Mouse (Mus musculus) urinary bladder, postnatal 36 days (tissue): ENCODE measurements around the gene Ugt2b5.
"Not testable (repeated sequence)": the region's sequence is repeated elsewhere in the genome, so short reads cannot be mapped to it uniquely, and the experiment has no call there.

ENCODE experiments used
- DNase-seq, 2 experiments: peaks; one replicate each; pipeline ENCODE4 v3.0.0; 2022; ENCODE audit warnings: low spot score in 2 of 2, mixed read lengths in 1 of 2

Ugt2b5 gene

GRCm38 (mm10) chr5:87140196-87140595, at the start of gene Ugt2b5:
TSS of gene Ugt2b5 (minus strand) at chr5:87140318.
- DNase-seq, result not testable (repeated sequence)

GRCm38 (mm10) chr5:87175780-87176179, 35.7 kb upstream of the Ugt2b5 start:
- not testable (repeated sequence) for DNase-seq

- no peak for DNase-seq
Observed at GRCm38 (mm10) chr5:87174671-87175070, 34.6 kb upstream of the Ugt2b5 start.

GRCm38 (mm10) chr5:87147741-87148454, 7.8 kb upstream of the Ugt2b5 start:
- peak in 1 of 2 experiments; percentile 3 for DNase-seq

GRCm38 (mm10) chr5:87142865-87143456, 2.8 kb upstream of the Ugt2b5 start:
- DNase-seq, result peak; percentile 8 to 26

GRCm38 (mm10) chr5:87103697-87104096, 36.4 kb downstream of the Ugt2b5 start:
- DNase-seq, result not testable (repeated sequence)

GRCm38 (mm10) chr5:87092346-87093027, 47.6 kb downstream of the Ugt2b5 start, which contains the start of gene Ugt2b36:
TSS of gene Ugt2b36 (minus strand) at chr5:87092555.
- no peak for DNase-seq

GRCm38 (mm10) chr5:87091111-87091510, 49.0 kb downstream of the Ugt2b5 start:
- no peak for DNase-seq

GRCm38 (mm10) chr5:87089264-87089663, 50.9 kb downstream of the Ugt2b5 start:
- DNase-seq, result no peak

GRCm38 (mm10) chr5:87086269-87086668, 53.8 kb downstream of the Ugt2b5 start:
- DNase-seq, result no peak
